Mouse (Mus musculus): ENCODE results near the gene Stard7. TPM values are rescaled to one million over a fixed set of nuclear protein-coding genes. Genes with fewer than 3 reads are reported as not detected.
"Not testable (repeated sequence)": the region's sequence is repeated elsewhere in the genome, so short reads cannot be mapped to it uniquely, and the experiment has no call there.

The Stard7 gene
- total and polyA plus RNA-seq, 2 experiments from 2014 or later: 123 to 228 TPM

GRCm38 (mm10) chr2:127300701-127301100, 30.7 kb downstream of the Stard7 start:
- ATAC-seq (ENCODE audit: insufficient read depth, low read depth): no peak; the same call in 1 of the 2 replicates
- no peak overlapping the region for H3K4me3 ChIP-seq (ENCODE audit: low read depth, low read length)
- TF ChIP-seq EP300 (IDR thresholded peaks at IDR 0.05; ENCODE audit: low read depth): no peak
- no peak for TF ChIP-seq CTCF (IDR thresholded peaks at IDR 0.05; ENCODE audit: low read depth)
- H3K27ac ChIP-seq (ENCODE audit: low read depth): no peak overlapping the region
- H3K4me2 ChIP-seq (ENCODE audit: low read depth, low read length): no peak overlapping the region
- no peaks in the 10 kb centered on the region for H3K9me3 ChIP-seq (replicated peaks; ENCODE audit: control insufficient read depth, low read length)
- DNase-seq (ENCODE audit: low spot score): no peak
- 75% methylated on average over 3 of the region's 3 CpGs for WGBS
- no peaks in the 10 kb centered on the region for H3K4me1 ChIP-seq (ENCODE audit: control insufficient read depth, insufficient read depth)
- H3K36me3 ChIP-seq (replicated peaks; ENCODE audit: control insufficient read depth, insufficient read depth, low read length): peaks cover 55% of the 10 kb centered on the region
- H3K27me3 ChIP-seq (ENCODE audit: control insufficient read depth, insufficient read depth, low read length): no peaks in the 10 kb centered on the region
- no peak overlapping the region for H3K9ac ChIP-seq (replicated peaks; ENCODE audit: low read depth, low read length)

GRCm38 (mm10) chr2:127301883-127302282, 31.9 kb downstream of the Stard7 start:
- TF ChIP-seq CTCF (IDR thresholded peaks at IDR 0.05; ENCODE audit: low read depth): no peak
- no peak for TF ChIP-seq EP300 (IDR thresholded peaks at IDR 0.05; ENCODE audit: low read depth)
- H3K9me3 ChIP-seq (replicated peaks; ENCODE audit: control insufficient read depth, low read length): no peaks in the 10 kb centered on the region
- WGBS: 88% methylated on average over 3 of the region's 3 CpGs
- no peak overlapping the region for H3K9ac ChIP-seq (replicated peaks; ENCODE audit: low read depth, low read length)
- no peak overlapping the region for H3K4me2 ChIP-seq (ENCODE audit: low read depth, low read length)
- peaks cover 43% of the 10 kb centered on the region for H3K36me3 ChIP-seq (replicated peaks; ENCODE audit: control insufficient read depth, insufficient read depth, low read length)
- no peaks in the 10 kb centered on the region for H3K4me1 ChIP-seq (ENCODE audit: control insufficient read depth, insufficient read depth)
- H3K27ac ChIP-seq (ENCODE audit: low read depth): no peak overlapping the region
- ATAC-seq (ENCODE audit: insufficient read depth, low read depth) (no peak), DNase-seq (ENCODE audit: low spot score) (no peak)
- no peaks in the 10 kb centered on the region for H3K27me3 ChIP-seq (ENCODE audit: control insufficient read depth, insufficient read depth, low read length)
- no peak overlapping the region for H3K4me3 ChIP-seq (ENCODE audit: low read depth, low read length)

DNA sequence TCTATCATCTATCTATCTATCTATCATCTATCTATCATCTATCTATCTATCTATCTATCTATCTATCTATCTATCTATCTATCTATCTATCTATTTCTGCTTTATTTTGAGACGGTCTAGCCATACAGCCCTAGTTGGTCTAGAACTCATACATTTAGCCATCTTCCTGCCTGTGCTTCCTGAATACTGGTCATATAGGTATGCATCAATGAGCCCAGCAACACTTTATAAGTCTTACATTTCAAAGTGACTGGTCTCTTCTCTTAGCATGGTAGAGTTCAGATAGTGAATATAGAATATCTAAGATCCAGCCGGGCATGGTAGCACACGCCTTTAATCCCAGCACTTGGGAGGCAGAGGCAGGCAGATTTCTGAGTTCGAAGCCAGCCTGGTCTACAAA, 34.2 kb downstream of the Stard7 start:
- ATAC-seq (ENCODE audit: insufficient read depth, low read depth) (0 out of 2 replicates have a peak, but pooled peaks have one; percentile 27), DNase-seq (ENCODE audit: low spot score) (peak; percentile 45)
- H3K9me3 ChIP-seq (replicated peaks; ENCODE audit: control insufficient read depth, low read length); H3K4me2 ChIP-seq (ENCODE audit: low read depth, low read length); H3K27ac ChIP-seq (ENCODE audit: low read depth); H3K9ac ChIP-seq (replicated peaks; ENCODE audit: low read depth, low read length); H3K4me3 ChIP-seq (ENCODE audit: low read depth, low read length); H3K4me1 ChIP-seq (ENCODE audit: control insufficient read depth, insufficient read depth); H3K27me3 ChIP-seq (ENCODE audit: control insufficient read depth, insufficient read depth, low read length): not testable (repeated sequence)
- WGBS: 84% methylated on average over 4 of the region's 4 CpGs
- H3K36me3 ChIP-seq (replicated peaks; ENCODE audit: control insufficient read depth, insufficient read depth, low read length): peaks cover 20% of the 10 kb centered on the region; the same call in 1 of the 2 replicates

DNA sequence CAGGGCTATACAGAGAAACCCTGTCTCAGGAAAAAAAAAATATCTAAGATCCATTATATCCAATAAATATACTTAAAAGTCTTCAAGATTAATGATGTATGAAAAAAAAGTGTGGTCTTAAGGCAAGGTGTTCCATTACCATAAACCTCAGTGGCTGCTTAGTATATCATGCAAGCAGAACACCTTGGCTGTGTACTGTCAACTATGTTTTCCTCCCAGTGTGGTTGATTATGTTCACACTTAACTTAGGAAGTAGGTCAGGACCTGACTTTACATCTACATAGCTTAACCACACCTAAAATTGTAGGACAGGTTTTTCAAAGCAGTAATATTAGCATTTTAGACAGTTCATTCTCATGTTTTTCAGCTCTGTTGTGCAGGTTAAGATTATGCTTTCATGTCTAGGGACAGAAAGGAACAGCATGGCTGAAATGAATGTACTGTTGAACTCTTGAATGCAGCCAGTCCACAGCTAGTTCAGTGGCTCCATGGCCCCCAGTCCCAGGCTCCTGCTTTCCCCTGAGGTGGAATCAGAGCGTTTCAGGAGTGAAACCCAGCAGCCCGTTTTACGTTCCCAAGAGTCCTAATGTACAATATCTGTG, 34.7 kb downstream of the Stard7 start:
- TF ChIP-seq CTCF (IDR thresholded peaks at IDR 0.05; ENCODE audit: low read depth): no peak
- H3K4me3 ChIP-seq (ENCODE audit: low read depth, low read length): no peak overlapping the region
- H3K4me1 ChIP-seq (ENCODE audit: control insufficient read depth, insufficient read depth): no peaks in the 10 kb centered on the region
- peaks cover 14% of the 10 kb centered on the region; the same call in 1 of the 2 replicates for H3K36me3 ChIP-seq (replicated peaks; ENCODE audit: control insufficient read depth, insufficient read depth, low read length)
- no peak for ATAC-seq (ENCODE audit: insufficient read depth, low read depth)
- no peak overlapping the region for H3K4me2 ChIP-seq (ENCODE audit: low read depth, low read length)
- peak; percentile 17 for DNase-seq (ENCODE audit: low spot score)
- H3K9me3 ChIP-seq (replicated peaks; ENCODE audit: control insufficient read depth, low read length): no peaks in the 10 kb centered on the region
- no peaks in the 10 kb centered on the region for H3K27me3 ChIP-seq (ENCODE audit: control insufficient read depth, insufficient read depth, low read length)
- no peak overlapping the region; the same call in 1 of the 2 replicates for H3K9ac ChIP-seq (replicated peaks; ENCODE audit: low read depth, low read length)
- peak overlapping the region; percentile 38; the same call in 1 of the 2 replicates for H3K27ac ChIP-seq (ENCODE audit: low read depth)
- 68% methylated on average over 3 of the region's 3 CpGs for WGBS

DNA sequence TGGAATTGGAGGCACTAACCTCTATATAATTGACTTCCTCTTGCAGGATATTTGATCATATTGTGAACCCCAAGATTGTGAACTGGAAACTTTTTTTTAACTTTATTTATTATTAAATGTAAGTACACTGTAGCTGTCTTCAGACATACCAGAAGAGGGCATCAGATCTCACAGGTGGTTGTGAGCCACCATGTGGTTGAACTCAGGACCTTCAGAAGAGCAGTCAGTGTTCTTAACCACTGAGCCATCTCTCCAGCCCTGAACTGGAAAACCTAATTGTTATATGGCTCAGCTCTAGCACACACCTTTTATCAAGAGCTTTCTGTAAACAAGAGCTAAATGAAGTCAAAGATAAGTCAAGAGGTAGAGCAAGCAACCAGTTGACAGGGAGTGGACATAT, 36.1 kb downstream of the Stard7 start:
- Histone ChIP-seq H3K27me3 (ENCODE audit: control insufficient read depth, insufficient read depth, low read length) (no peaks in the 10 kb centered on the region), H3K4me1 (ENCODE audit: control insufficient read depth, insufficient read depth) (no peaks in the 10 kb centered on the region), H3K9ac (replicated peaks; ENCODE audit: low read depth, low read length) (no peak overlapping the region), H3K4me3 (ENCODE audit: low read depth, low read length) (no peak overlapping the region), H3K9me3 (replicated peaks; ENCODE audit: control insufficient read depth, low read length) (no peaks in the 10 kb centered on the region), H3K4me2 (ENCODE audit: low read depth, low read length) (no peak overlapping the region), H3K27ac (ENCODE audit: low read depth) (no peak overlapping the region), H3K36me3 (replicated peaks; ENCODE audit: control insufficient read depth, insufficient read depth, low read length) (0 out of 2 replicates have a peak, but pooled peaks cover under 1% of the 10 kb centered on the region)
- ATAC-seq (ENCODE audit: insufficient read depth, low read depth) (no peak), DNase-seq (ENCODE audit: low spot score) (no peak)
- no peak for TF ChIP-seq EP300 (IDR thresholded peaks at IDR 0.05; ENCODE audit: low read depth)
- TF ChIP-seq CTCF (IDR thresholded peaks at IDR 0.05; ENCODE audit: low read depth): no peak

DNA sequence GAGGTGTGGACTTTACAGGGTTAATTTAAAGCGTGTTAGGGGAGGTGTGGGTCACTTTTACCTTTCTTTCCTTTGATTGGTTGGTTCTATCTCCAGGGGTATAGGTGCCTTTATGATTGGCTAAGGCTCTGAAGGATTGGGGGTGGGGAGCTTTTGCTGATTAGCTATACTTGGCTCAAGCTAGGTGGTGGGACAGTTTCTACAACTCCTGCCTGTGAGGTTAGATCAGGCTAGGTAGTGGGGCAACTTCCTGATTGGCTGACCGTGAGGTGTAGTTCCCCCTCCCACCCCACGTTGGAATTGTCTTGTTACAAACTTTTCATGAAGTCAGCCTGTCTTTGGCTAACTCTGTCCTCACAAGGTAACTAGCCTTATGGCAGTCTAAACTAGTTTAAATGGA, 37.2 kb downstream of the Stard7 start:
- DNase-seq (ENCODE audit: low spot score) (no peak), ATAC-seq (ENCODE audit: insufficient read depth, low read depth) (no peak)
- 44% methylated on average over 3 of the region's 3 CpGs for WGBS
- Histone ChIP-seq H3K27me3 (ENCODE audit: control insufficient read depth, insufficient read depth, low read length) (no peaks in the 10 kb centered on the region), H3K36me3 (replicated peaks; ENCODE audit: control insufficient read depth, insufficient read depth, low read length) (no peaks in the 10 kb centered on the region), H3K4me3 (ENCODE audit: low read depth, low read length) (no peak overlapping the region), H3K9me3 (replicated peaks; ENCODE audit: control insufficient read depth, low read length) (no peaks in the 10 kb centered on the region), H3K9ac (replicated peaks; ENCODE audit: low read depth, low read length) (no peak overlapping the region), H3K27ac (ENCODE audit: low read depth) (no peak overlapping the region), H3K4me2 (ENCODE audit: low read depth, low read length) (no peak overlapping the region), H3K4me1 (ENCODE audit: control insufficient read depth, insufficient read depth) (no peaks in the 10 kb centered on the region)
- TF ChIP-seq CTCF (IDR thresholded peaks at IDR 0.05; ENCODE audit: low read depth) (no peak), EP300 (IDR thresholded peaks at IDR 0.05; ENCODE audit: low read depth) (no peak)

All from heart, postnatal 0 days (tissue).